Mouse (Mus musculus) stomach, postnatal 0 days (tissue): Measurements from ENCODE around the gene Dctn2. TPM values are rescaled to one million over a fixed set of nuclear protein-coding genes. Genes with fewer than 3 reads are reported as not detected.

Experiments
- ATAC-seq: fragments of 200-750 bp; cut with Nextera tagmentation; 2 replicates; pipeline ENCODE4 v1.8.0; 2017; ENCODE audit not compliant: low FRiP score, low TSS enrichment
- DNase-seq: peaks from one replicate; pipeline ENCODE4 v3.0.0-alpha.2; 2016; ENCODE audit warnings: low spot score
- H3K27ac ChIP-seq: fragments of 300-500 bp; sonication (generic); replicated peaks from 2 replicates; pipeline ENCODE4 v1.5.1; 2014; ENCODE audit warnings: mild to moderate bottlenecking, control low read depth
- H3K27me3 ChIP-seq: fragments of 300-500 bp; sonication (generic); 2 replicates; pipeline ENCODE4 v1.6.1; 2014; ENCODE audit warnings: low read length; ENCODE audit not compliant: control insufficient read depth, insufficient read depth
- H3K36me3 ChIP-seq: fragments of 300-500 bp; sonication (generic); 2 replicates; pipeline ENCODE4 v1.6.1; 2014; ENCODE audit warnings: low read length, mixed read lengths; ENCODE audit not compliant: control insufficient read depth, insufficient read depth
- H3K4me1 ChIP-seq: fragments of 300-500 bp; sonication (generic); replicated peaks from 2 replicates; pipeline ENCODE4 v1.6.1; 2014; ENCODE audit warnings: antibody characterized with exemption; ENCODE audit not compliant: control insufficient read depth, insufficient read depth
- H3K4me2 ChIP-seq: fragments of 300-500 bp; sonication (generic); replicated peaks from 2 replicates; pipeline ENCODE4 v1.6.1; 2014; ENCODE audit warnings: low read depth, mild to moderate bottlenecking, control low read depth, moderate library complexity
- H3K4me3 ChIP-seq: fragments of 300-500 bp; sonication (generic); 2 replicates; pipeline ENCODE4 v1.5.1; 2014; ENCODE audit warnings: low read depth, low read length, control low read depth
- H3K9ac ChIP-seq: fragments of 300-500 bp; sonication (generic); 2 replicates; pipeline ENCODE4 v1.6.1; 2014; ENCODE audit warnings: mild to moderate bottlenecking, low read length, control low read depth, mixed read lengths
- H3K9me3 ChIP-seq: fragments of 300-500 bp; sonication (generic); 2 replicates; pipeline ENCODE4 v1.6.1; 2016; ENCODE audit warnings: low read length; ENCODE audit not compliant: control insufficient read depth
- CTCF ChIP-seq: IDR thresholded peaks from 2 replicates; pipeline ENCODE4 v1.5.1; 2016; ENCODE audit warnings: antibody characterized with exemption, low read depth, mild to moderate bottlenecking, moderate library complexity
- EP300 ChIP-seq: optimal IDR thresholded peaks from 2 replicates; pipeline ENCODE3; 2016; ENCODE audit warnings: antibody characterized with exemption
- WGBS: fragments of 180-500 bp; shearing (Covaris S2); extraction: QIAGEN DNeasy Blood & Tissue Kit; methylation state at CpG from one replicate; pipeline ENCODE4 v1.1.7; 2014; 5-methylcytosine and 5-hydroxymethylcytosine counted together
- polyA plus RNA-seq: library from polyadenylated mRNA; unstranded; fragments of >200 nt; fragmentation: Nextera tagmentation; extraction: Ambion mirVana; gene quantifications from 2 replicates; pipeline ENCODE4 v1.2.1, GENCODE M21; 2015

Dctn2 gene
- polyA plus RNA-seq, 1 experiment from 2014 or later, result 134 TPM

DNA sequence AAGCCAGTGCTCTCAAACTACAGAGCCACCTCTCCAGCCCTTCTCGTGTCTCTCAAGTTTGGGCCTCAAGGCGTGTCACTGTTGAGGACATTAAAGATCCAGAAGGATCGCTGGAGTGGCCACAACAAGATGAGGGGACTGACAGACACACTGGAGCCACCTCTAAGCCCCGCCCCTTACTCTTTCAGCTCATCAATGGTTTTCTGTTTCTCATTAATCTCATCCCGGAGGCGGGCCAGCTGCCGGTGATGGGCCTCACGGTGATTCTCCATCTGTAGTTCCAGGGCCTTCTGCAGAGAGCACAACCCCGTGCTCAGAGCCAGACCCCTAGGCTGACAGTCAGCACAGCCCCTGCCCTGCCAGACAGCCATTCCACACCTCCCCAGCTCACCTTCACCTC lies 29.6 kb upstream of the Dctn2 start:
- Histone ChIP-seq H3K4me3 (no peak overlapping the region), H3K36me3 (no peaks in the 10 kb centered on the region), H3K9me3 (no peaks in the 10 kb centered on the region), H3K9ac (no peak overlapping the region), H3K27ac (no peak overlapping the region), H3K4me1 (no peaks in the 10 kb centered on the region), H3K27me3 (no peaks in the 10 kb centered on the region), H3K4me2 (no peak overlapping the region)
- 50% methylated on average over 9 of the region's 9 CpGs for WGBS
- DNase-seq (no peak), ATAC-seq (no peak)
- no peak for TF ChIP-seq EP300
- no peak for TF ChIP-seq CTCF

DNA sequence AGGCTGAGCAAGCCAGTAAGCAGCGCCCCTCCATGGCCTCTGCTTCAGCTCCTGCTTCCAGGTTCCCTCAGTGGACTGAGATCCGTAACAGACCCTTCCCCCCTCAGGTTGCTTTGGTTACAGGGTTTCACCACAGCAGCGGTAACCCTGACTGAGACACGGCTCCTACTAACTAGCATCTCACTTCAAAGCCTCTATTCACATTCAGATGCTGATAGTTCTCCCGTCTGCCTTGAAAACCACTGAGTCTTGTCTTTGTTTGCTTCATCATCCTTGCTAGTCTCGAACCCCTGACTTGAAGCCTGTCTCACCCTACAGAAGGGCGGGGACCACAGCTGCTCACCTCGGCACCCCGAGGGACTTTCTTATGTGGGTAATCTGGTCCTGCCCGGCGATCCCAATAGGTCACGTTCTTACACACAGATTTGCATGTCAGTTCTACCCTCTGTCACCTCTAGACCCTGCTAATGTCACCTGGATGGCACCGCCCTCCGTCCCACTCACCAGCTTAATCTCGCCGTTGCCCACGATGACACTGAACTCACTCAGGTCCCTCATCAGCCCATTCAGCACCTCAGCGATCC lies 27.8 kb upstream of the Dctn2 start:
- no peak overlapping the region for H3K4me2 ChIP-seq
- no peak for ATAC-seq
- no peak overlapping the region for H3K9ac ChIP-seq
- no peaks in the 10 kb centered on the region for H3K9me3 ChIP-seq
- TF ChIP-seq CTCF, result no peak
- TF ChIP-seq EP300, result no peak
- no peak overlapping the region for H3K4me3 ChIP-seq
- no peak overlapping the region for H3K27ac ChIP-seq
- H3K4me1 ChIP-seq, result no peaks in the 10 kb centered on the region
- DNase-seq, result no peak
- 70% methylated on average over 18 of the region's 18 CpGs for WGBS
- no peaks in the 10 kb centered on the region for H3K27me3 ChIP-seq
- no peaks in the 10 kb centered on the region for H3K36me3 ChIP-seq

GRCm38 (mm10) chr10:127250810-127251209 lies 15.4 kb upstream of the Dctn2 start:
- Histone ChIP-seq H3K4me3 (no peak overlapping the region), H3K4me1 (no peaks in the 10 kb centered on the region), H3K4me2 (no peak overlapping the region), H3K9ac (no peak overlapping the region), H3K27me3 (no peaks in the 10 kb centered on the region), H3K27ac (no peak overlapping the region), H3K9me3 (no peaks in the 10 kb centered on the region), H3K36me3 (no peaks in the 10 kb centered on the region)
- DNase-seq, result no peak
- no peak for ATAC-seq
- WGBS, result 72% methylated on average over 5 of the region's 5 CpGs
- TF ChIP-seq EP300 (no peak), CTCF (no peak)

- Histone ChIP-seq H3K27me3 (no peaks in the 10 kb centered on the region), H3K36me3 (no peaks in the 10 kb centered on the region), H3K4me1 (no peaks in the 10 kb centered on the region), H3K4me3 (no peak overlapping the region), H3K9ac (no peak overlapping the region), H3K9me3 (no peaks in the 10 kb centered on the region), H3K27ac (no peak overlapping the region), H3K4me2 (no peak overlapping the region)
- TF ChIP-seq CTCF (no peak; the same call in none of the 2 replicates), EP300 (no peak)
- 22% methylated on average over 14 of the region's 14 CpGs for WGBS
- DNase-seq, result peak; percentile 85
- peak; percentile 64; the same call in 1 of the 2 replicates for ATAC-seq
These were observed 10.4 kb upstream of the Dctn2 start for GRCm38 (mm10) chr10:127255625-127256345.

DNA sequence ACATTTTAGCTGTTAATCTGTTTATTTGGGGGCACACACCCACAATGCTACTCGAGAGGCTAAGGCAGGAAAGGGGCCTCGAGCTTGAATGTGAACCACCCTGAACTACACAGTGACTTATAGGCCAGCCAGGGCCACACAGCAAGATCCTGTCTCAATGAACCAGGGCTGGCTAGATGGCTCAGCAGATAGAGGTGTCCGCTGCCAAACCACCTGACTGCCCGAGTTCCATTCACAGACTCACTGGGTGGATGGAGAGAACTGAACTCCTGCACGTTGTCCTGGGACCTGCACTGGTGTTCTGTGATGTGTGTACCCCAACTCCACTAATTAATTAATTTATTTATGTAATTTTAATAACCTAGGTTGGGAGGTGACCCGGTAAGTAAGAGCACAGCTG lies 8.4 kb upstream of the Dctn2 start:
- H3K4me2 ChIP-seq, result no peak overlapping the region
- H3K27me3 ChIP-seq, result no peaks in the 10 kb centered on the region
- TF ChIP-seq CTCF (no peak), EP300 (no peak)
- no peak for DNase-seq
- no peak overlapping the region for H3K27ac ChIP-seq
- no peak overlapping the region for H3K9ac ChIP-seq
- no peaks in the 10 kb centered on the region for H3K36me3 ChIP-seq
- WGBS, result 75% methylated on average over 6 of the region's 6 CpGs
- no peak overlapping the region for H3K4me3 ChIP-seq
- no peaks in the 10 kb centered on the region; the same call in 1 of the 2 replicates for H3K4me1 ChIP-seq
- H3K9me3 ChIP-seq, result no peaks in the 10 kb centered on the region
- no peak for ATAC-seq

DNA sequence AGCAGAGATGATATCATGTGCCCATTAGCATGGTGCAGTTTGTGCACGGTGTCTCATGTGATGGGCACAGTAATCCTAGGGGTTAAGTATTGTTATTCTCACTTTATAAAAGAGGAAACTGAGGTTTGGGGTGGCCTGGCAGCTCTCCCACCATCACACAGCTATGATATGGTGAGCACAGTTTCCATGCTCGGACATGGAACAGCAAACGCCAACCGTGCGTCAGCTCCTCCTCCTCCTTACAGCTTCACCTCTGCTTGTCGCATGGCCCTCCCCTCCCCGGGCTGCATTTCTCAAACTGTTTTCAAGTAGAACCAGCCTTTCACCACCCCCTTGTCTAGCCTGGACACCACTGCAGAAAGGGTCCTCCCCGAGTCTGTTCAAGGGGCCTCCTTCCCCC lies 7.7 kb upstream of the Dctn2 start:
- no peak for DNase-seq
- ATAC-seq, result no peak
- no peak overlapping the region for H3K4me3 ChIP-seq

More for the DNA sequence above, 7.7 kb upstream of the Dctn2 start:
- no peaks in the 10 kb centered on the region for H3K36me3 ChIP-seq
- H3K27ac ChIP-seq, result no peak overlapping the region
- H3K9me3 ChIP-seq, result no peaks in the 10 kb centered on the region
- H3K27me3 ChIP-seq, result no peaks in the 10 kb centered on the region
- WGBS, result 75% methylated on average over 8 of the region's 8 CpGs
- no peak for TF ChIP-seq CTCF
- TF ChIP-seq EP300, result no peak
- H3K4me1 ChIP-seq, result no peaks in the 10 kb centered on the region; the same call in 1 of the 2 replicates
- H3K4me2 ChIP-seq, result no peak overlapping the region
- no peak overlapping the region for H3K9ac ChIP-seq
